Mouse (Mus musculus) ES-E14 (cell line): ENCODE results near the gene Zbed4.

Source experiments
- CHD2 ChIP-seq: IDR thresholded peaks from 2 replicates; pipeline ENCODE4 v1.6.1; 2014; ENCODE audit warnings: mild to moderate bottlenecking, low read depth, low read length, inconsistent platforms
- MAFK ChIP-seq: IDR thresholded peaks from 2 replicates; pipeline ENCODE4 v1.6.1; 2014; ENCODE audit warnings: mild to moderate bottlenecking, low read depth, low read length, inconsistent platforms; ENCODE audit not compliant: insufficient read depth
- ZC3H11A ChIP-seq: IDR thresholded peaks from 2 replicates; pipeline ENCODE4 v1.6.1; 2012; ENCODE audit warnings: low read depth, mild to moderate bottlenecking, inconsistent platforms, low read length, borderline replicate concordance
- ZNF384 ChIP-seq: IDR thresholded peaks from 2 replicates; pipeline ENCODE4 v1.6.1; 2012; ENCODE audit warnings: low read depth, low read length, inconsistent platforms

GRCm38 (mm10) chr15:88831482-88831881 lies 80.0 kb downstream of the Zbed4 start:
- TF ChIP-seq ZC3H11A (no peak), MAFK (no peak), CHD2 (no peak), ZNF384 (no peak)
